In genomic region chr2:61656421-61657411, GRCm38 (mm10) we compare ENCODE assay signal across 8 mouse cellular contexts. TPM values are rescaled to one million over a fixed set of nuclear protein-coding genes. Genes with fewer than 3 reads are reported as not detected.
DNase-seq lines count a peak whose midpoint lies in the region; ATAC-seq and TF ChIP-seq lines count a peak whose summit lies in the region.

No protein-coding gene starts in this region.

- H3K36me3 ChIP-seq in E14TG2a.4 (ENCODE audit: insufficient read depth, low read length), result no peaks in the 10 kb centered on the region
- peaks cover 11% of the 10 kb centered on the region for H3K36me3 ChIP-seq in erythroblast, embryonic 14.5 days (ENCODE audit: control insufficient read depth)
- H3K36me3 ChIP-seq in heart, embryonic 15.5 days, result no peaks in the 10 kb centered on the region
- no peaks in the 10 kb centered on the region for H3K36me3 ChIP-seq in liver, embryonic 11.5 days (ENCODE audit: control insufficient read depth, insufficient read depth, low read length)

- peak overlapping the region; percentile 100 for H3K4me2 ChIP-seq in heart, embryonic 15.5 days
- H3K4me2 ChIP-seq in liver, embryonic 11.5 days, result peak overlapping the region; percentile 98

- peak; percentile 73 for ATAC-seq in heart, embryonic 15.5 days (replicated peaks; ENCODE audit: insufficient number of reproducible peaks, insufficient read depth, low FRiP score, low read depth)
- peak; percentile 82 for ATAC-seq in liver, embryonic 11.5 days (replicated peaks; ENCODE audit: low FRiP score)

- peak overlapping the region; percentile 65 for H3K9ac ChIP-seq in heart, embryonic 15.5 days
- peak overlapping the region; percentile 61 for H3K9ac ChIP-seq in liver, embryonic 11.5 days (ENCODE audit: low read depth, low read length)

- peaks cover 15% of the 10 kb centered on the region for H3K4me1 ChIP-seq in E14TG2a.4 (replicated peaks; ENCODE audit: low read depth, low read length)
- H3K4me1 ChIP-seq in brown adipose tissue, adult 24 weeks (ENCODE audit: control insufficient read depth, insufficient read depth, insufficient read length, low read length), result no peaks in the 10 kb centered on the region
- H3K4me1 ChIP-seq in erythroblast, embryonic 14.5 days (ENCODE audit: control insufficient read depth), result peaks cover 20% of the 10 kb centered on the region
- H3K4me1 ChIP-seq in heart, embryonic 15.5 days (replicated peaks), result peaks cover 14% of the 10 kb centered on the region
- H3K4me1 ChIP-seq in liver, embryonic 11.5 days (replicated peaks; ENCODE audit: control insufficient read depth, insufficient read depth, low read length), result peaks cover 6% of the 10 kb centered on the region

- no peak for TF ChIP-seq CTCF in E14TG2a.4 (conservative IDR thresholded peaks at IDR 0.05; ENCODE audit: low read length)

- peak overlapping the region; percentile 82 for H3K4me3 ChIP-seq in E14TG2a.4 (replicated peaks; ENCODE audit: low read length)
- peak overlapping the region; percentile 53 for H3K4me3 ChIP-seq in brown adipose tissue, adult 24 weeks (ENCODE audit: insufficient read depth, low read depth, low read length)
- peak overlapping the region; percentile 58 for H3K4me3 ChIP-seq in erythroblast, embryonic 14.5 days (replicated peaks)
- peak overlapping the region; percentile 61 for H3K4me3 ChIP-seq in heart, embryonic 15.5 days
- peak overlapping the region; percentile 59 for H3K4me3 ChIP-seq in liver, embryonic 11.5 days (ENCODE audit: low read depth, low read length)

- H3K27ac ChIP-seq in brown adipose tissue, adult 24 weeks (replicated peaks; ENCODE audit: low read depth, low read length), result no peak overlapping the region
- H3K27ac ChIP-seq in heart, embryonic 15.5 days, result no peak overlapping the region
- H3K27ac ChIP-seq in liver, embryonic 11.5 days (ENCODE audit: low read depth, low read length), result no peak overlapping the region

- H3K27me3 ChIP-seq in E14TG2a.4 (ENCODE audit: insufficient read depth, low read length), result peaks cover 61% of the 10 kb centered on the region
- H3K27me3 ChIP-seq in erythroblast, embryonic 14.5 days (ENCODE audit: control insufficient read depth), result peaks cover 38% of the 10 kb centered on the region
- no peaks in the 10 kb centered on the region for H3K27me3 ChIP-seq in heart, embryonic 15.5 days
- H3K27me3 ChIP-seq in liver, embryonic 11.5 days (replicated peaks; ENCODE audit: control insufficient read depth, insufficient read depth, low read length), result peaks cover 5% of the 10 kb centered on the region

- H3K9me3 ChIP-seq in E14TG2a.4 (ENCODE audit: low read length), result no peaks in the 10 kb centered on the region
- H3K9me3 ChIP-seq in erythroblast, embryonic 14.5 days (ENCODE audit: control insufficient read depth, low read length), result no peaks in the 10 kb centered on the region; the same call in 1 of the 2 replicates
- no peaks in the 10 kb centered on the region for H3K9me3 ChIP-seq in heart, embryonic 15.5 days (replicated peaks)
- H3K9me3 ChIP-seq in liver, embryonic 11.5 days (ENCODE audit: control insufficient read depth, low read length), result no peaks in the 10 kb centered on the region

- 2% methylated on average over 85 of the region's 85 CpGs for WGBS in heart, embryonic 15.5 days
- 2% methylated on average over 73 of the region's 85 CpGs for WGBS in liver, embryonic 11.5 days

- peak; percentile 63 for DNase-seq in kidney, postnatal 14 days
- peak; percentile 76 for DNase-seq in liver, embryonic 11.5 days (ENCODE audit: low spot score)
- DNase-seq in neural tube, embryonic 10.5 days (ENCODE audit: extremely low spot score, low spot score), result peak; percentile 83
- DNase-seq in telencephalon, adult 2 months (ENCODE audit: low read depth, low spot score), result peak; percentile 92

RNA-seq across cellular contexts. Expression of gene Psmd14, which starts 54.8 kb away (rescaled TPM):
- 100 and 126 TPM in 2 replicates for polyA plus RNA-seq in brown adipose tissue, adult 24 weeks (2012; ENCODE audit: insufficient read depth, insufficient read length, missing spikeins)
- 0.59 and 0.92 TPM in 2 replicates for polyA plus RNA-seq in erythroblast, embryonic 14.5 days (2012)
- 111 and 118 TPM in 2 replicates for polyA plus RNA-seq in heart, embryonic 15.5 days (2015; fragmentation: Nextera tagmentation; extraction: Ambion mirVana)
- polyA plus RNA-seq in liver, embryonic 11.5 days (2014; fragmentation: Nextera tagmentation; extraction: Ambion mirVana), result 247 and 278 TPM in 2 replicates

Comparison
In these comparisons a context has a peak if more than half of its experiments do, and no peak if none do; other contexts are left out.
1. RNA of gene Psmd14, which starts 54.8 kb away (polyA plus RNA-seq): 247 to 278 TPM in liver, embryonic 11.5 days, 100 to 126 TPM in brown adipose tissue, adult 24 weeks and 111 to 118 TPM in heart, embryonic 15.5 days; 0.59 to 0.92 TPM in erythroblast, embryonic 14.5 days; every median in the first group is over 10 times any median in the second.
2. Peak in every context shown above with its lines, with median percentiles within 50 percentile points of each other: H3K4me3 ChIP-seq and DNase-seq.